Mouse (Mus musculus) cortical plate, adult 2 months (tissue): ENCODE measurements around the gene B230217C12Rik.

Experiments used
- CTCF ChIP-seq: fragments of 200-500 bp; IDR thresholded peaks from 2 replicates; pipeline ENCODE4 v1.5.1; 2011; ENCODE audit warnings: mild to moderate bottlenecking, control low read depth, low read length; ENCODE audit not compliant: insufficient read depth; ENCODE audit errors: extremely low read depth
- POLR2A ChIP-seq: fragments of 200-500 bp; IDR thresholded peaks from 2 replicates; pipeline ENCODE4 v1.6.1; 2011; ENCODE audit warnings: mild to moderate bottlenecking, low read length, control low read depth; ENCODE audit not compliant: insufficient read depth; ENCODE audit errors: extremely low read depth

GRCm38 (mm10) chr11:97801409-97802193 is 39.0 kb upstream of the B230217C12Rik start:
- TF ChIP-seq CTCF (peak; percentile 27), POLR2A (no peak)
